Mouse (Mus musculus) frontal cortex, adult 2 months (tissue): ENCODE results near the gene Ferd3l. TPM values are rescaled to one million over a fixed set of nuclear protein-coding genes. Genes with fewer than 3 reads are reported as not detected.

Source experiments
- DNase-seq, 2 experiments: peaks; one replicate each; pipeline ENCODE4 v3.0.0; 2022; ENCODE audit warnings: low spot score in 1 of 2; ENCODE audit errors: extremely low spot score in 1 of 2
- polyA plus RNA-seq: library from polyadenylated mRNA; depleted of rRNA; stranded (reverse); fragments of >200 nt; gene quantifications from 2 replicates; pipeline ENCODE4 v1.2.3, GENCODE M21; 2012; rRNA removed

Gene Ferd3l
- not detected in 2 replicates for polyA plus RNA-seq

DNA sequence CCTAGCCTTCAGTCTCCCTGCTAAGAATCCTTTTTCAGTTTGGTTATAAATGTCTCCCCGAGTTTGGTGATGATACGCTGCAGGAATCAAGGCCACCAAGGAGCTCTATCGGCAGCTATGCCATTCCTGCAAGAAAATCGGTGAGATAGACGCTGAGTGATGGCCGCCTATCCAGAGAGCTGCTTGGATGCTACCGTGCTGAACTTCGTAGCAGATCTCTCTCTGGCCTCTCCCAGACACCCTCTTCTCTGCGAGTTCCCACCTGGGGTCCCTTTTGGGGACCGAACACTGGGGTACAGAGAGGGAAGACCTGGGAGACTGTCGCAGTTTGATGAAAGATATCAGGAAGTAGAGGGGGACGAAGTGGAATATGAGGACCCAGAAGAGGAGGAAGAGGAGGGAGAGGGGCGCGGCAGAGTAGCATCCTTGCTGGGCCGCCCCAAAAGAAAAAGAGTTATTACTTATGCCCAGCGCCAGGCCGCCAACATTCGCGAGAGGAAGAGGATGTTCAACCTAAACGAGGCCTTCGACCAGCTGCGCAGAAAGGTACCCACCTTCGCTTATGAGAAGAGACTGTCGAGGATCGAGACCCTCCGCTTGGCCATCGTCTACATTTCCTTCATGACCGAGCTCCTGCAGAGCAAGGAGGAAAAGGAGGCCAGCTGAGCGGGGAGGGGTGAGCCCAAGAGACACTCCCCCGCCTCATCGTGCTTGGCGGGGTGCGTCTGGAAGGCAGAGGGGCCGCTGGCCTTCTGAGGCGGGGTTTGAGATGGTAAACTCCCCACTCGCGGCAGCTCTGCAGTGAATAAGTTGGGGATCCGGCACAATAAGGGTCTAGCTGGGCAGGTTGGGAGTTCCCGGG, at the start of gene Ferd3l:
Gene Ferd3l, plus strand, starts transcription at position 95 of the 862 bp plus-strand sequence.
- no peak for DNase-seq

DNA sequence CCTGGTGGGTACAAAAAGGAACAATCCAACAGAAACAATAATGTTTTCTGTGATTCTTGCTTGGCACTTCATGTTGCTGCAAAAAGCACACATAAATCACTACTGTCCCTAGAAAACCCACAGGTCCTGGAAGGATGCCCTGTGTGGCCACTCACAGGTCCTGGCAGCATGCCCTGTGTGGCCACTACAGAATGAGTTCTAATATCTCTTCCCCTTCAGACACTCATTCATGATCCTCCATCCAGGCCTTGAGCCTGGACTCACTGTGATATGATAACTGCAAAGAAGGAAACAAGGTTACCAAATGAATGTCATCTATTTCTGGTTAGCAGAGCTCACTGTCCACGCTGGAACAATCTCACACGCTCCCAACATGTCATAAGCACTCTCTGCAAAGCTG, 34.3 kb upstream of the Ferd3l start:
- DNase-seq = no peak

DNA sequence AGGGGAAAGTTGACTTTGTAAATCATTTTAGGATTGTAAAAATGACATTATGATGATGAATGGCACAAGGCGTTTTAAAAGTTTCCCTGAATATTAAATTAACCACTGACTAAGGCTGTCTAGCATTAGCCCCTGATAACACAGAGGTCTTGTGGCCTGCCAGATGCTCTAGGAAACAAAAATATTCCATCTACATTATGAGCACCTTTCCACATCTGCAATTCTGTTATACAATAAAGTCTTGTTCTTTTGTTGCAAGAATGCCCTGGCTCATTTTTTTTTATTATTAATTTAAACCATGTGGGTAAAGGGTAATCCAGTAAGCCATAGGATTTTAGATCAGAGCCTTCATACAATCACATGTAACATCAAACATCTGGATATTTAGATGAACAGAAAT, 33.6 kb upstream of the Ferd3l start:
- no peak for DNase-seq

DNA sequence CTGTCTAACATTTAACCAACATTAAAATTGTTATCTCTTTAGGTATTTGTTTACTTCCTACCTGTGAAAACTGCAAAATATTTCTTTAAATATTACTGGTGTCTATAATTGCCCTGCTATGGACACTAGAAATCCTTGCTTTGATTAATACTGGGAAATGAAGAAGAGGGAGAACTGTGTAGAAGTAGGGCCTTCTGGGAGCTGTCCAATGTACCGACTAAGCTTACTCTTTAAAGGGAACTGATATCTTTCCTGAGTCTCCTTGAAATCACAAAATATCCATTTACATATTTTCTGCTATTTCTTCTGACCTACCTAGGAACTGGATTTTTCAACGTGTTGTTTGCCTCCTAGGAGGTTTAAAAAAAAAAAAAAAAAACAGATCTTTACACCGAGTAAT, 1.5 kb upstream of the Ferd3l start:
- no peak for DNase-seq

DNA sequence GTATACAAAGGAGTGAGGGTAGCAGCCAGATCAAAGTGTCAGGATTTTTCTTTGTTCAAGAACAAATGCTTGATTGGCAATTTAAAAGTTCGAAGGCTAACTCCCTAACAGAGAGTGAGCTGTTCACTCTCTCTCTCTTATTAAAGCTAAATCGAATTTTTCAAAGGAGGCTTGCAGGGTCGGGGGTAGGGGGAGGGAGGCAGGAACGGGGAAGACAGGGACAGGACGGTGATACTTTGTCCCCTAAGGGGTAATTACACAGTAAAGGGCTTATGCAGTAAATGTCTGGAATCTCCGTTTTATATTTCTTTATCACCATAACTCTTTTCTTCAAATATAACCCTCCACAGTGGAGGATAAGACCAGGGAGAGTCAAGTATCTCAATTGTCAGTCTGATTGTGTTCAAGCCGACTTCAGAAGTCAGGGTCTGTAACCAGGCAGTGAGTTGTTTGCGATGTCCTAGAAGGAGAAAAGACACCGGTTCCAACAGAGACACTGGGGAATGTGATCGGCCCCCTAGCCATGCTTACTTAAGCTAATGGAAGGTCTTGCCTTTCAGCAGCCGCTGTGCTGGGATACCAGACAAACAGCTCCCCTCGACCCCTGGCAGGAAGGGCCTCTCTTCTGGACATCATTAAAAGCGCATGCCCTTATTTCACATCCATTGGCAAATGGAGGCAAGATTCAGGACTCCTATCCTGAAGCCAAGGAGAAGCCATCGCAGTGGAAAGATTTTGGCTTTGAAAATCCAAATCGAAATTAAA, 709 bp upstream of the Ferd3l start:
- no peak for DNase-seq

DNA sequence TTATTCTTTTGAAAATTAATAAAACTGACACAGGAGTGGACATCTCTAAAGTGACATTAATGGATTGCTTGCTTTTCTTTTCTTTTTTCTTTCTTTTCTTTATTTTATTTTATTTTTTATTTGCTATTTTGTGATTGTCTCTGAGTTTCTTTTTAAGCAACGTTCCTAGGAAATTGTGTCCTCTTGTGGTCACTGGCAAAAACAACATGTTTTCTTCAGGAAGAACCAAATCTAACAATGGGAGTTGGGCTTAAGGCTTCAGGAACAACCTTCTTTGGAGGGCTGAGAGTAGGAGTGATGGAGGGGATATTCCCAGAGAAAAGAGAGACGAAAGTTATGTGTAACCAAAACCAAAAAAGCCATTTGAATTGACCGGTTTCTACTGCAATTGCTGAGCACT, 24.6 kb downstream of the Ferd3l start:
- DNase-seq = no peak

DNA sequence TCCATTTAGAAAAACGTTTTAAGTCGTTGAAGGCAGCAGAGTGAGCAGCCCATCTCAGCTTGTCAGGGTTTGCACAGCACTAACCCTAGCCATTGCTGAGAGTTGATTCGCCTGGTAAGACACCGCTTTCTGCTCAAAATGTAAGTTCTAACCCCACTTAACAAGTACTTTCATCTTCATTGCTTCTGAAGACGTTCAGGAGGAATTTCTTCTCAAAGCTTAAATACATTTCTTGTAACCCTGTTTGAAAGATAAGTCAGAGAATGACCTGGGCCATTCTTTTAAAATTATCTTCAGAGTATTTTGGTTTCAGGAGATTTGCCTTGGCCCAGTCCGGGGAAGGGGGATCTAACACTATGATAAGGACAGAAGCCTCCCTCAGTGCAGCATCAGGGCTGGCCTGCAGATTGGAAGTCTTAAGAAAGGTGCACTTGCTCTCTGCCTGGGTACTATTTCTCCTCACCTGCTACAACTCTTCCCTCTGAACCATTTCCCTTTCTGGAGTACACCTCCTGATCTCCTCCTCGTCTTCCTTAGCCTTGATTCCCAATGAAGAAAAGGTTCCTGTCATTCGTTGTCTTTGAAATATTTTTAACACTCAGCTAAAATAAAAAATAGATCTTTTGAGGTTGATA, 26.8 kb downstream of the Ferd3l start:
- DNase-seq = no peak

DNA sequence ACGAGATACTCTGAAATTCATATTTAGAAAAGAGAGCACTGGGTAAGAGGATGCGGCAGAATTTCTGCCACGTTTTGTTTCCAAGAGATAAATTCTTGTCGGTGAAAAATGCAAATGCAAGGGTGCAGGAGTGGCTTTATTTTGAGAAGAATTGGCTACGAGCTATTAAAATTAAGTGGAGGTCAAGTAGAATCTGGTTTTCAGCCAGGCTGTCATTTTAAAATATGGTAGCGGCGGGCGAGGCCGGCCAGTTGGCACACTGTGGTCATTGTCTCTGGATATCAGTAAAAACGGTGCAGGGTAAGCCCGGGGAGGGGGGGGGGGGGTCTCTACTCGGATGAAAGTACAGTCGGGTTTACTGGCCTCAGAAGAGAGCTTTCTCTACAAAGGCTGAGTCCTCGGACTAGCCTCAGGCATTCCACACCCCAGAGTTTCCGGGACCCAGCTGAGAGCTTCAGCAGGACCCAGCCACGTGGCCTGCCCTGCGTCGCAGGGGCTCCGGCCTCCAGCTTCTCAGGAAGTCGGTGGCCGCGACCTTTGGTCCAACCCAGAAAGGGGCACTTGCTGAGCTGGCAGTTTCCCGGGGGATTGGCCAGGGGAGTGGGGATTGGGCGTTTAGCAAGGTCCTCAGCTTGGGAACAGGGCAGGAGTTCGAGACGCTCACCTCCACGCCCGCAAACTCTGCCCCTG, 27.5 kb downstream of the Ferd3l start:
- DNase-seq = no peak

DNA sequence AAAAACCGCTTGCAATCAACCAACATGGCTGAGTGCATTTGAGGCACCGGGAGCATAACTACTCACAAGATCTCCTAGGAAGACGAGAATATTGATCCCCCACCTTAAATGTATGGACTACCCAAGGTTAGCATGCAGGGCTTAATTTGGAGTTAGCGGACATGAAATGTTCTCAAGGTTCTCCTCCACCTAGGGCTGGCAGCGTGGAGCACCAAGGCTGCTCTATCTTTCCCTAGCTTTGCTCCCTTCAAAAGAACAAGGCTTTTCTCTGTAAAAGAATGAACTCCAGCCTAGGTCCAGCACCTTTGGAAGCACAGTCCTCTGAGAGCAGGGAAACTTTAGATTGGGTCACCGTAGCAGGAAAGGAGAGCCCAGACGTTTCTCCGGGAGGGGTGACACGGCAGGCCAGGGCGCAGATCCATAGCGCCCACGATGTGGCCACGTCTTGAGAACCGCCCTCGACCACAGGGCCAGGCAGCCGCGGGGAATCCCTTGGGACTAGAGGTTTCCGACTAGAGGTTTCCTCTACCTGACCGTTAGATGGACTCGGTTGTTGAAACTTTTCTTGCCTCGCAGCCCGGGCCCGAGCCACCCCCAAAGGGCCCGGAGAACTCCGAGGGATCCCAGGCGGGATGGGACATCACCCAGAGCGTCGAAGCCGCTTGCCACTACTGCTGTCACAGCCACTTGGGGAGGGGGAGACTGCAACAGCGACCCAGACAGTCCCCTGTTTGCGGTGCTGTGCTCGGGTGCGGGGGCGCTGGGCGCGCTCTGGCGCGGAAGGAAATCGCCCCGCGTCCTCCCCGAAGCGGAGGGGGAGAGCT, 28.6 kb downstream of the Ferd3l start:
- no peak for DNase-seq

DNA sequence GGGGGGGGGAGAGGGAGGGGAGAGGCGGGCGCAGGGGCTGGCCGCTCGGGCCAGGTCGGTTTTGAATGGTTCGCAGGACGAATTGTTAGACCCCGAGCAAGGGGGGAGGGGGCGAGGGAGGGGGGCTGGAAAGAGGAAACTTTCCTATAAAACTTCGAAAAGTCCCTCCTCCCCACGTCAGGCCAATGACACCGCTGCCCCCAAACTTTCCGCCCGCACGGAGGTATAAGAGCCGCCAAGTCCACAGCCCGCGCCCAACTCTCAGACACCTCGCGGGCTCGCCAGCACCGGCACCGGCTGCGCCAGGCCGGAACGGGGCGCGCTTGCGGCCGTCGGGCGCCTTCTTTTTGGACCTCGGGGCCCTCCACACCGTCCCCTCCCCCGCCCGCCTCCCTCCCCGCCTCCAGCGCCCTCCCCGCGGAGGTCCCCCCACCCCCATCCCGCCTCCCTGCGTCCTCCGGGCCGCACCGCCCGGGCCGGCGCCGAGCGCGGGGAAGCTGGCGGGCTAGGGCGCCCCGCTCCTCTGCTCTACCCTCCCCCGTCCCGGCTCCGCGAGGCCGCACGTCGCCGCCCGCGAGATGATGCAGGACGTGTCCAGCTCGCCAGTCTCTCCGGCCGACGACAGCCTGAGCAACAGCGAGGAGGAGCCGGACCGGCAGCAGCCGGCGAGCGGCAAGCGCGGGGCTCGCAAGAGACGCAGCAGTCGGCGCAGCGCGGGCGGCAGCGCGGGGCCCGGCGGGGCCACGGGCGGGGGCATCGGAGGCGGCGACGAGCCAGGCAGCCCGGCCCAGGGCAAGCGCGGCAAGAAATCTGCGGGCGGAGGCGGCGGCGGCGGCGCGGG, 29.4 kb downstream of the Ferd3l start, which contains the start of gene Twist1:
Gene Twist1, plus strand, starts transcription at position 272 of the 841 bp plus-strand sequence.
- DNase-seq = no peak

DNA sequence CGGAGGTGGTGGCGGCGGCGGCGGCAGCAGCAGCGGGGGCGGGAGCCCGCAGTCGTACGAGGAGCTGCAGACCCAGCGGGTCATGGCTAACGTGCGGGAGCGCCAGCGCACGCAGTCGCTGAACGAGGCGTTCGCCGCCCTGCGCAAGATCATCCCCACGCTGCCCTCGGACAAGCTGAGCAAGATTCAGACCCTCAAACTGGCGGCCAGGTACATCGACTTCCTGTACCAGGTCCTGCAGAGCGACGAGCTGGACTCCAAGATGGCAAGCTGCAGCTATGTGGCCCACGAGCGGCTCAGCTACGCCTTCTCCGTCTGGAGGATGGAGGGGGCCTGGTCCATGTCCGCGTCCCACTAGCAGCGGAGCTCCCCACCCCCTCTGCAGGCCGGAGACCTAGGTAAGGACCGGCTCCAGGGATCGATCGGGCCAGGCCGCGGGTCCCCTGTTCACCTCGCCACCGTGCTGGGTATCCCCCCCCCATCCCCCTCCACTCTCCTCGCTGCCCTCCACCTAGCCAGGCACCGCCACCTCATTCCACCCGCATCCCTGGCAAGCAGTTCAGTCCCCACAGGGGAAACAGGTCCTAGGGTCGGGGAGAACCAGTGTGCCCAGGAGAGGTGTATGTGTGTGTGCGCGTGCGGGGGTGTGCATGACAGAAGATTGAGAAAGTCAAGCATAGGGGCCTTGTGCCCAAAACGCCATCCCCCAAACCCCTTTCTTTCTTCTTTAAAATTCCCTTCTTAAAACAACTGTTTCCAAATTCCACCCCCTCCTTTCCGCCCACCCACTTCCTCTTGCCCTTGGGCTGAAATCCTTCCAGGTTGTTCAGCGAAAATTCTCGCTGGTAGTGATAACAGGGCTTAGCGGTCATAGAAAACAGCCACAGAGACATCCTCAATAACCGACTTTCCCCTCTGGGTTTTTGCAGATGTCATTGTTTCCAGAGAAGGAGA, 30.3 kb downstream of the Ferd3l start:
- DNase-seq = no peak

DNA sequence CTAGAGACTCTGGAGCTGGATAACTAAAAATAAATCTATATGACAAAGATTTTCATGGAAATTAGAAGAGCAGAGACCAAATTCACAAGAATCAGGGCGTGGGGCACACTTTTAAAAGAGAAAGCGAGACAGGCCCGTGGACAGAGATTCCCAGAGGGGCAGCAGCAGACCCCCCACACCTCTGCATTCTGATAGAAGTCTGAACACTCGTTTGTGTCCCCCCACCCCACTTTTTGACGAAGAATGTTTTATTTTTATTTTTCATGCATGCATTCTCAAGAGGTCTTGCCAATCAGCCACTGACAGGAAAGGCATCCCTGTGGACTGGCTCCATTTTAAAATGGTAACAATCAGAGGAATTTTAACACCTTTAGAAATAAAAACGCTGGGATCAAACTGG, 31.0 kb downstream of the Ferd3l start:
- no peak for DNase-seq

DNA sequence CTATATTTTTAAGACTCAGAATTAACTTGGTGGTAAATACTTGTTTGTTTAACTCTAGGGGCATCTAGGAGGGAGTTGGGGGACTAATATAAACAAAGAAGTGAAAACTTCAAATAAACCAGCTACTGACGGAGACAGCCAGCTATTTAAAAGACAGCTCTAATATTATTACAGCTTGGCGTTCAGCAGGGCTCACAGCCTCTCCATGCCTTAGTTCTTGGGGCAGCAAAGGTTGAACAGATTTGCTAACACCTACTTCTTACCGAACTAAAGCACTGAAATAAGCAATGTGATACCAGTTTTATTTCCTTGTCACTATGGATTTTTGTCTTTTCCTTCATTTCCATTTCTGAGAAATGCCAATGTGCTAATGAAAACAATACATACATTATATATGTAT, 31.6 kb downstream of the Ferd3l start:
- no peak for DNase-seq

DNA sequence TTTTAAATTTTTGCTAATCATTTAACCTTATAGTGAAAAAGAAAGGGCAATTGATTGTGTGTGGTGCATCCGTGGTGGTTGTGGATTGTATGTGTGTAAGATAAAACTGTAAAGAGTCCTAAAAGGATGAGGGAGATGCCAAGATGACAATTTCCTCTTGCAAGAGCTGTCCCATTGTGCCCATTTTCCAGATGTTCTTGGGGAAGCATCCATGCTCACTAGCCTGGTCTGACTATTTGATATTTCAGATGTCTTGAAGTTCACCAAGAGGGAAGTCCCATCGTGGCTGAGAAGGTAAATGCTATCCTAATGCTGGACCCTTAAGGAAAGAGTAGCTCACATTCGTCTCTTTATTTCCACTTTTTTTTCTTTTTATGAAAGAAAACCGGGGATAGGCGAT, 32.8 kb downstream of the Ferd3l start:
- no peak for DNase-seq

DNA sequence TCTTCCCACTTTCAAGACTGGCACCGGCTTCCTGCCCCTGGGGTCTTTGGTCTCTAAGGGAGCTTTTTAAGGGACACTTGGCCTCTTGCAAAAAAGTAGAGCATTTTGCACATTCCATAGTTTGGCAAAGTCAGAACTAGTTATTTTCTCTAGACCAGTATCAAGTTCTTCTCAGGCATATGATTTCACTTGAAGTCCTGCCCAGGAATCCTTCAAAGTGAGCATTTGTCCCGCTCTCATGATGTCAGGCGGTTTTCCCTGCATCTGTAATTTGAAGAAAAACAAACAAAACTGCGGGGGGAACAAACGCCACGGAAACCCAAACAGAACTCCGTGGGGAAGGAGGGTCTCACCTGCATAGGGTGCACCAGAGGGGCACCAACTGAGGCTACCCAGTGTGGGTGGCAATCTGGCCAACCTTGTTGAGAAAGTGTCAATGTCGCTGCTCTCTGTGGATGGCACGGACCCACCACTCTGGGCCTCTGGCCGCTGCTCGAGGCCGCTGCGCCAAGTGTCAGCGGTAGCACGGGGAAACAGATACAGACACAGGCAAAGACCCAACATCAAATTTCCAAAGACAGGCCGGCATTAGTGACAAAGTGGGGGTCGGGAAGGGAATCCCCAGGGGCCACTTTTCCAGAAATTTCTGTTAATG, 34.0 kb downstream of the Ferd3l start:
- no peak for DNase-seq

DNA sequence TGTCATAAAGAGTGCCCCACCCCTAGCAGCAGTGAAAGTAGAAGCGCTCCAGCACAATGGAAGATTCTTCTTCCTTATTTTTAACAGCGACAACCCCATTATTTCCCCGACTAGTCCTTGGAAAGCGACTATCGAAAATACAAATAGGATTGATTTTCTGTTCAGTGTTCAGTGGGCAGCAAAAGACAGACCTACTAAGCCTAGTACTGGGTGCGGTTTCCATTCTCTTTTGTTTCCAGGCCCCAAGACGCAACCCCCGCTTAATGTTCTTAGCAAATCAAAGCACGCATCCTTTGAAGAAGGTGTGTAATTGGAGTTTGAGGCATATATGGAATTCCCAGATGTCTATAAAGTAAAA, 34.5 kb downstream of the Ferd3l start:
- DNase-seq = no peak

DNA sequence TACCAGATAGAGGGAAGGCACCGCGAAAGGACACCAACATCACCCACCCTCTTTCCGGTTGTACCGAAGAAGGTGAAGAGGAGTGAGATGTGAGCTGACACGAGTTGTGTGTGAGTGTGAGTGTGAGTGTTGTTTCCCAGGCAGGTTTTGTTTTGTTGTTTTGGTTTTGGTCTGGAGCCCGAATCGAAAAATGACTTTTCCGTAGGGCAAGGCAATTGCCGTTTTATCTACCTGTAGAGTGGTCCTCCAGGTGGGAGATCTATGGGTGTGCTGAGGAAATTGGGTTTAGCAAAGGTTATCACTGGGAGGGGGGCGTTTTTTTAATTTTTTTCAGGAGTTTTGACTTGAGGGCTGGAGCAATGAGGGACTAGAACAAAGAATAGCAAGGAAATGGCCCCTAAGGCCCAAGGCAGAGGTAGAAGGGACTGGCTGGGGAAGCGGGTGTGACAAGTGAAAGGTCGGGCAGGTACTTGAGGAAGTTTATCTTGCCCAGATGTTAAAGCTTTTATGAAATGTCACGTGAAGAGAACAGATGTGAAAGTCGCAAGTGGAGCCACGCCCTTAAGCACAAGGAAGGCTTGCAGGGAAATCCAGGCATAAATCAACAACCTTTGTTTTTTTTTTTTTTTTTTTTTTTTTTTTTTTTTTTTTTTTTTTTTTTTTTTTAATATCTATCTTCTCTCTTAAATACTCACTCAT, 35.6 kb downstream of the Ferd3l start:
- no peak for DNase-seq
